ENCODE assay signal across 8 mouse cellular contexts in the genomic region with DNA sequence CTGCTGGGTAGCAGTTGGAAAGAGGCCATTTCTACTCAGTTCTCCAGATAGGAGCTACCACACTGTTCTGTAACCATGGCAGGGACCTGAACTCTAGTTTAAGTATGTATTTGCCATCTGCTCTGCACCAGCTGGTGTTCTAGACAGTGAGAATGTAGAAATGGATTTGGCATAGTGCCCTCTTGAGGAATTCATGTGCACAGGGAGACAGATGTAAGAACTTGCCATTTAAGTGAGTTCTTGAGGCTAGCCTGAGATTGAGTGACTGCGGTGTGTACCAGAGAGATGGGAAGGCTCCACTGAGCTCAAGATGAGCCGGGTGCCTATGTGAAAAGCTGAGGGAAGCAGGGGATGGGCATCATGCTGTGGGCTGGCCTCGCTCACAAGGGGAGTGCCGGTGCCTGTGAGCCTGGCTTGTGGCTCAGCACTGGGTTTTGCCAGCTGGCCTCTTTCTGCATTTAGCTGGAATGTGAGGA.
DNase-seq lines count a peak whose midpoint lies in the region; ATAC-seq lines count a peak whose summit lies in the region.

No protein-coding gene starts in this region.

- no peaks in the 10 kb centered on the region for H3K27me3 ChIP-seq in lung, embryonic 15.5 days
- H3K27me3 ChIP-seq in embryonic facial prominence, embryonic 13.5 days: no peaks in the 10 kb centered on the region
- H3K27me3 ChIP-seq in hindbrain, embryonic 13.5 days: no peaks in the 10 kb centered on the region
- H3K27me3 ChIP-seq in kidney, embryonic 16.5 days (ENCODE audit: insufficient read depth, low read length): no peaks in the 10 kb centered on the region

- no peak overlapping the region; the same call in 1 of the 2 replicates for H3K27ac ChIP-seq in lung, embryonic 15.5 days
- H3K27ac ChIP-seq in embryonic facial prominence, embryonic 13.5 days: peak overlapping the region; percentile 5; the same call in 1 of the 2 replicates
- H3K27ac ChIP-seq in hindbrain, embryonic 13.5 days: peak overlapping the region; percentile 90
- H3K27ac ChIP-seq in kidney, embryonic 16.5 days (ENCODE audit: low read length): no peak overlapping the region

- DNase-seq in lung, adult 18-20 months: no peak
- peak; percentile 36 for DNase-seq in lung, postnatal 10 days
- peak; percentile 19 for DNase-seq in skeletal muscle tissue, adult 2 months (ENCODE audit: low read depth, low spot score)
- DNase-seq in spleen, postnatal 36 days (ENCODE audit: low spot score in 2 of 2): no peak

- H3K4me2 ChIP-seq in lung, embryonic 15.5 days: no peak overlapping the region
- H3K4me2 ChIP-seq in embryonic facial prominence, embryonic 13.5 days: no peak overlapping the region
- H3K4me2 ChIP-seq in hindbrain, embryonic 13.5 days: no peak overlapping the region
- no peak overlapping the region for H3K4me2 ChIP-seq in kidney, embryonic 16.5 days (replicated peaks; ENCODE audit: low read depth, low read length)

- peak; percentile 55; the same call in 1 of the 2 replicates for ATAC-seq in lung, embryonic 15.5 days (ENCODE audit: borderline replicate concordance, extremely low read depth, low FRiP score, low TSS enrichment)
- ATAC-seq in embryonic facial prominence, embryonic 13.5 days (ENCODE audit: insufficient number of reproducible peaks, insufficient read depth, low FRiP score, low TSS enrichment, low read depth): no peak
- peak; percentile 86 for ATAC-seq in hindbrain, embryonic 13.5 days (ENCODE audit: low FRiP score)
- no peak for ATAC-seq in kidney, embryonic 16.5 days (ENCODE audit: low FRiP score, low TSS enrichment)

- H3K4me1 ChIP-seq in lung, embryonic 15.5 days: peaks cover 5% of the 10 kb centered on the region
- peaks cover 17% of the 10 kb centered on the region for H3K4me1 ChIP-seq in embryonic facial prominence, embryonic 13.5 days
- H3K4me1 ChIP-seq in hindbrain, embryonic 13.5 days (replicated peaks): peaks cover 43% of the 10 kb centered on the region
- H3K4me1 ChIP-seq in kidney, embryonic 16.5 days (ENCODE audit: insufficient read depth, low read length): no peaks in the 10 kb centered on the region

- H3K9ac ChIP-seq in lung, embryonic 15.5 days: no peak overlapping the region
- H3K9ac ChIP-seq in embryonic facial prominence, embryonic 13.5 days: no peak overlapping the region
- H3K9ac ChIP-seq in hindbrain, embryonic 13.5 days: no peak overlapping the region
- H3K9ac ChIP-seq in kidney, embryonic 16.5 days (replicated peaks; ENCODE audit: low read length): no peak overlapping the region

- H3K4me3 ChIP-seq in lung, embryonic 15.5 days: no peak overlapping the region
- no peak overlapping the region for H3K4me3 ChIP-seq in embryonic facial prominence, embryonic 13.5 days
- no peak overlapping the region for H3K4me3 ChIP-seq in hindbrain, embryonic 13.5 days
- H3K4me3 ChIP-seq in kidney, embryonic 16.5 days (ENCODE audit: low read length): no peak overlapping the region

- no peaks in the 10 kb centered on the region for H3K36me3 ChIP-seq in lung, embryonic 15.5 days
- H3K36me3 ChIP-seq in embryonic facial prominence, embryonic 13.5 days: peaks cover 23% of the 10 kb centered on the region; the same call in 1 of the 2 replicates
- H3K36me3 ChIP-seq in hindbrain, embryonic 13.5 days: peaks cover 9% of the 10 kb centered on the region
- 0 out of 2 replicates have a peak, but pooled peaks cover 3% of the 10 kb centered on the region for H3K36me3 ChIP-seq in kidney, embryonic 16.5 days (ENCODE audit: insufficient read depth, low read length)

- WGBS in lung, embryonic 15.5 days: 76% methylated on average over 4 of the region's 4 CpGs
- WGBS in embryonic facial prominence, embryonic 13.5 days: 84% methylated on average over 4 of the region's 4 CpGs
- WGBS in hindbrain, embryonic 13.5 days: 51% methylated on average over 4 of the region's 4 CpGs
- 82% methylated on average over 4 of the region's 4 CpGs for WGBS in kidney, embryonic 16.5 days

- H3K9me3 ChIP-seq in lung, embryonic 15.5 days: no peaks in the 10 kb centered on the region
- H3K9me3 ChIP-seq in embryonic facial prominence, embryonic 13.5 days: no peaks in the 10 kb centered on the region
- H3K9me3 ChIP-seq in hindbrain, embryonic 13.5 days: no peaks in the 10 kb centered on the region
- no peaks in the 10 kb centered on the region for H3K9me3 ChIP-seq in kidney, embryonic 16.5 days (ENCODE audit: low read length)

Comparison
In these comparisons a context has a peak if more than half of its experiments do, and no peak if none do; other contexts are left out.
1. DNase-seq: peak in lung, postnatal 10 days (single experiment) and skeletal muscle tissue, adult 2 months (single experiment); none in lung, adult 18-20 months (0 of 2) and spleen, postnatal 36 days (0 of 2).
2. ATAC-seq: peak in lung, embryonic 15.5 days (single experiment) and hindbrain, embryonic 13.5 days (single experiment); none in embryonic facial prominence, embryonic 13.5 days (single experiment) and kidney, embryonic 16.5 days (single experiment).
3. H3K27ac ChIP-seq: peak in embryonic facial prominence, embryonic 13.5 days (single experiment) and hindbrain, embryonic 13.5 days (single experiment); none in lung, embryonic 15.5 days (single experiment) and kidney, embryonic 16.5 days (single experiment).